Mouse (Mus musculus): ENCODE measurements at regions not wholly inside any gene's neighbourhood (a gene's known extent, or its start where the extent isn't known, plus 50 kb on each side); places are given as distances from the start of the nearest gene placed in this dataset.

- TF ChIP-seq CTCF (conservative IDR thresholded peaks at IDR 0.05; ENCODE audit: insufficient read depth, insufficient read length, low read depth, low read length) (no peak), POLR2A (IDR thresholded peaks at IDR 0.05; ENCODE audit: low read depth, low read length) (no peak)
Observed at GRCm38 (mm10) chr7:70891700-70892099, 459.6 kb downstream of the Gm10295 start.

Data from kidney, adult 2 months (tissue).